Mouse (Mus musculus): ENCODE data around the gene Vmn1r210.
"Not testable (repeated sequence)": the region's sequence is repeated elsewhere in the genome, so short reads cannot be mapped to it uniquely, and the experiment has no call there.

Vmn1r210 gene

GRCm38 (mm10) chr13:22831248-22831647 is at the start of gene Vmn1r210:
Gene Vmn1r210 (minus strand): TSS chr13:22831348.
- no peak for DNase-seq (ENCODE audit: low spot score in 2 of 2)

GRCm38 (mm10) chr13:22879257-22879656 is 48.1 kb upstream of the Vmn1r210 start:
- no peak for DNase-seq (ENCODE audit: low spot score in 2 of 2)

DNA sequence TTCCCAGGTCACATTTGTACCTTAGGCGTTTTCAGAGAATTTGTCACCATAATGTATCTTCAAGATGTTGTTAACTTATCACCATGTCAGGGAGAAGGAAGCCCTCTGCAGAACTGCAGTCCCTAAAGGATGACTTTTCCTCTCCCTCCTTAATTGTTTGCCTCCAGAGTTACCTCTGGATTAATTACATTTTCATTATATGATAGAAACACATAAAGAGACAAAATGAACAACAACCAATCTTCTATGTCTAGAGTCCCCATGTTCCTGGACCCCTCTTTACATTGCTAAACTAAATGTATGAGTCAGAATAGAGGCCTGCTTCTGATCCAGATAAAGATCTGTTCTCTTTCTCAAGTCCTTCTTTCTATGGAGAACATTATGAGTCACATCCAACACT is 26.3 kb upstream of the Vmn1r210 start, which contains the start of gene Vmn1r211:
Vmn1r211 (minus strand) TSS at position 101 of the 400 bp plus-strand sequence.
- DNase-seq (ENCODE audit: low spot score in 2 of 2) = no peak

DNA sequence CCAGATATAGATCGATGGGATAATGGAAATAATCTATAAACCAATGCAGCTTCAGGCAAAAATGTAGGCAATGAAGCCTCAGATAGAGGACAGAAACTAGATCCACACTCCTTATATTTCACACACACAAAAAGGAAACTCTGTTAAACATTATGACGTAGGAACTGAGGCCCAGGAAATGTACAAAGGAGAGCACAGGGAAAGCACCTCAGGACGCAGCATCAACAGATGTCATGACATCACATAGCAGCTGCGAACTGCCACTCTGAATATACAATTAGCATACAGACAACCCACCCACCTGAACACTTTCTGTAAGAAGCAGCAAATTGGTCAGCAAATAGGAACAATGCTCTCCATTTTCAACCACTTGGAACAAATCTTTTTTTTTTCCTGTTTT is 23.6 kb upstream of the Vmn1r210 start:
- DNase-seq (ENCODE audit: low spot score in 2 of 2) = no peak

DNA sequence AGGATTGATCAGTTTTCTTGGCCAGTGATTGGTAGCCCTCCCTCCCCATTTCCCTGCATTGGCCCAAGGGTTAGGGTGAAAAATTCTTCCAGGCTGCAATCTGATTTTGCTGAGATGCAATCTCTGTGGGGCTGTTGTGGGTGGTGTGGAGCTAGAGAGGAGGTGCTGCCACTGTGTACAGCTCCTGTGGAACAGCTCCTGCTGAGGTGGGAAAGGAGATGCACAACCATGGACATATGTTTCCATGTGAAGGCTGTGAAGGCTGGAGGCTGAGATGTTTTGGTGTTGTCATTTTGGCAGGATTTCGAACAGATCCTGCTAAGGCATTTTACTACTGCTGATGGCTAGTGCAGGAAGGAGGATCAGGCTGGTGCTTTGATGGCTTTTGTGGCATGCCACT is 15.7 kb upstream of the Vmn1r210 start:
- no peak for DNase-seq (ENCODE audit: low spot score in 2 of 2)

GRCm38 (mm10) chr13:22844304-22844703 is 13.2 kb upstream of the Vmn1r210 start:
- DNase-seq (ENCODE audit: low spot score in 2 of 2) = not testable (repeated sequence)

GRCm38 (mm10) chr13:22829395-22829794 is 1.8 kb downstream of the Vmn1r210 start:
- not testable (repeated sequence) for DNase-seq (ENCODE audit: low spot score in 2 of 2)

DNA sequence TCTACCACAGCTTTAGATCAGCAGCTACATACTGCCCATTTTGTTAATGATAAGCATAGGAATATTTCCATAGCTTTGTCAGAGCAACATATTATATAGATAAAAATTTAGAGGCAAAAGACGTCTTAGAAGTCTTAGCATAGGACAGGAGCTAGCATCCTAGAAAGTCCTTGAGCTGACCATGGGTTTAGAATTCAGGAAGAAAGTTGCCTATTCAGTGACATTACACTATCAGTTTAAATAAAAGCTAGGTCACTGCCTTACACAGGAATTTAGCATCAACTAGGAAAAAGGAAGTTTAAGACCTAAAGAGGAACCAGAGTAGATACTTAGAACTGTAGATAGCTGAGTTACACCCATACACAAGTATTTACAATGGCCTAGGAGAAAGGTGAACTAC is 9.5 kb downstream of the Vmn1r210 start:
- DNase-seq (ENCODE audit: low spot score in 2 of 2) = not testable (repeated sequence)

- not testable (repeated sequence) for DNase-seq (ENCODE audit: low spot score in 2 of 2)
These were observed 21.6 kb downstream of the Vmn1r210 start, which contains the start of gene Vmn1r209 for GRCm38 (mm10) chr13:22809582-22809981. Gene Vmn1r209 (minus strand): TSS chr13:22809682.

- DNase-seq (ENCODE audit: low spot score in 2 of 2) = not testable (repeated sequence)
These were observed 43.1 kb downstream of the Vmn1r210 start for GRCm38 (mm10) chr13:22788096-22788495.

- not testable (repeated sequence) for DNase-seq (ENCODE audit: low spot score in 2 of 2)
These were observed 47.0 kb downstream of the Vmn1r210 start for GRCm38 (mm10) chr13:22784159-22784558.

DNA sequence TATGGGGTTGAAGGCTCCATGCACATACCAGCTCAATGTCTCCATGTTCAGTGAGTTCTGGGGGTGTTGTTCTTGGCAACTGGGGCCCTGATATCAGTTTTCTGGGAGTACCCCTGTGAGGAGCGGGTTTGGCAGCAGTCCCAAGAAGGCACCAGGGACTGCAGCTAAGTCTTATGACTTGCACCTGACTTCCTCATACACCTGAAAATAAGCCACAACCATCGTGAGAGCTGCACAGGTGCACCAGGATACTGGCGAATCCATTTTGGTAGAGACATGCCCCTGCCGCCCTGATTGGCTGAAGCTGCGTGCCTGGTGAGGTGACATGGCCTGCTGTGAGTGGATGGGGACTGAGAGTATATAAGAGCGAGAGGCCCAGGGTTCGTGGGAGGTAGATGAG is 53.8 kb downstream of the Vmn1r210 start, which contains the start of gene Vmn1r208:
Vmn1r208 (minus strand) TSS at position 101 of the 400 bp plus-strand sequence.
- DNase-seq (ENCODE audit: low spot score in 2 of 2) = not testable (repeated sequence)

Measured in spleen, postnatal 10 days (tissue).